Mouse (Mus musculus) cerebellum, postnatal 4 days (tissue): ENCODE data around the gene Polr1d.

Experiments used
- DNase-seq, 2 experiments: peaks; one replicate each; pipeline ENCODE4 v3.0.0; 2022; ENCODE audit warnings: low spot score in 2 of 2, mixed read lengths in 1 of 2

The Polr1d gene

GRCm38 (mm10) chr5:147086816-147087215, 10.0 kb downstream of the Polr1d start:
- DNase-seq, result no peak

- DNase-seq, result no peak
Observed at GRCm38 (mm10) chr5:147089836-147090235, 13.0 kb downstream of the Polr1d start.

GRCm38 (mm10) chr5:147090256-147090963, 13.6 kb downstream of the Polr1d start:
- DNase-seq, result peak in 1 of 2 experiments; percentile 23

- no peak for DNase-seq
Observed at GRCm38 (mm10) chr5:147092448-147092847, 15.6 kb downstream of the Polr1d start.

GRCm38 (mm10) chr5:147094296-147094695, 17.4 kb downstream of the Polr1d start:
- DNase-seq, result no peak

GRCm38 (mm10) chr5:147096586-147096985, 19.7 kb downstream of the Polr1d start:
- no peak for DNase-seq

GRCm38 (mm10) chr5:147098667-147099066, 21.8 kb downstream of the Polr1d start:
- DNase-seq, result no peak

GRCm38 (mm10) chr5:147100180-147100579, 23.3 kb downstream of the Polr1d start:
- no peak for DNase-seq

GRCm38 (mm10) chr5:147102295-147102694, 25.4 kb downstream of the Polr1d start:
- DNase-seq, result no peak

- no peak for DNase-seq
Observed at GRCm38 (mm10) chr5:147107276-147107675, 30.4 kb downstream of the Polr1d start.

- no peak for DNase-seq
Observed at GRCm38 (mm10) chr5:147108861-147109591, 32.2 kb downstream of the Polr1d start.

- DNase-seq, result peak in 1 of 2 experiments; percentile 16
Observed at GRCm38 (mm10) chr5:147114738-147115137, 37.9 kb downstream of the Polr1d start.

- no peak for DNase-seq
Observed at GRCm38 (mm10) chr5:147115631-147116030, 38.8 kb downstream of the Polr1d start.

GRCm38 (mm10) chr5:147117027-147117426, 40.2 kb downstream of the Polr1d start:
- no peak for DNase-seq

- DNase-seq, result no peak
Observed at GRCm38 (mm10) chr5:147121146-147121545, 44.3 kb downstream of the Polr1d start.

GRCm38 (mm10) chr5:147124794-147125193, 47.9 kb downstream of the Polr1d start:
- DNase-seq, result no peak

- DNase-seq, result no peak
Observed at GRCm38 (mm10) chr5:147125542-147126185, 48.8 kb downstream of the Polr1d start.

- no peak for DNase-seq
Observed at GRCm38 (mm10) chr5:147127860-147128259, 51.0 kb downstream of the Polr1d start.

GRCm38 (mm10) chr5:147129484-147129883, 52.6 kb downstream of the Polr1d start:
- DNase-seq, result no peak

- DNase-seq, result no peak
Observed at GRCm38 (mm10) chr5:147131912-147132311, 55.1 kb downstream of the Polr1d start.

GRCm38 (mm10) chr5:147133662-147134061, 56.8 kb downstream of the Polr1d start:
- no peak for DNase-seq

- no peak for DNase-seq
Observed at GRCm38 (mm10) chr5:147134341-147135088, 57.7 kb downstream of the Polr1d start.
